9 mouse cellular contexts compared by ENCODE assay signal in the genomic region with DNA sequence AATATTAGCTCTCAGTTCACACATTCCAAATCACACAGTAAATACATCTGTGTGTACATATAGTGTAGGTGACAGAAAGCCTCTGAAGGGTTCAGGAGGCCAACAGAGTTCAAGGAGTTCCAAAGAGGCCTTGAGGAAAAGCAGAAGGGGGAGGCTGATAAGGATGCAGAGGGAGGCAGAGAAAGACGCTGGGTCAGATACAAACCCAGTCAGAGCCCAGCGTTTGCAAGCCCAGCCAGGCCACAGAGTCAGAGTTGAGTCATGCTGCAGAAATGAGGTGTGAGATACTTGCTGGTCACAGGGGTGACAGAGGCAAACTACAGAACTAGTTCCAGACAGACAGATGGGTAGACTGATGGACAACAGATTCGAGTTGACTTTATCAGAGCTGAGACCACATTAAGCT.
DNase-seq lines count a peak whose midpoint lies in the region; ATAC-seq and TF ChIP-seq lines count a peak whose summit lies in the region.
"Had no signal": no experiment of that assay in that cellular context is flagged by ENCODE, and none has a peak within 500 bp of the region (broad histone marks: within the 10 kb centered on the region; RNA-seq: fewer than 3 reads in every experiment).

No protein-coding gene starts in this region.

- TF ChIP-seq CTCF in lung, adult 2 months (IDR thresholded peaks at IDR 0.05; ENCODE audit: insufficient read depth, low read length), result no peak

- no peaks in the 10 kb centered on the region for H3K9me3 ChIP-seq in heart, embryonic 16.5 days (replicated peaks; ENCODE audit: control insufficient read depth, low read length)
- no peaks in the 10 kb centered on the region for H3K9me3 ChIP-seq in kidney, embryonic 16.5 days (ENCODE audit: low read length)
- no peaks in the 10 kb centered on the region for H3K9me3 ChIP-seq in hindbrain, embryonic 16.5 days (ENCODE audit: control insufficient read depth, low read length)
- H3K9me3 ChIP-seq: embryonic facial prominence, embryonic 10.5 days had no signal

- H3K4me3 ChIP-seq in heart, embryonic 16.5 days (ENCODE audit: low read length), result no peak overlapping the region
- no peak overlapping the region for H3K4me3 ChIP-seq in lung, adult 2 months (replicated peaks; ENCODE audit: extremely low read depth, low read depth, low read length)
- H3K4me3 ChIP-seq in kidney, embryonic 16.5 days (ENCODE audit: low read length), result no peak overlapping the region
- no peak overlapping the region for H3K4me3 ChIP-seq in hindbrain, embryonic 16.5 days (ENCODE audit: low read length)
- H3K4me3 ChIP-seq: embryonic facial prominence, embryonic 10.5 days had no signal

- peaks cover 31% of the 10 kb centered on the region for H3K4me1 ChIP-seq in heart, embryonic 16.5 days (ENCODE audit: control insufficient read depth, insufficient read depth, low read length)
- peaks cover 4% of the 10 kb centered on the region for H3K4me1 ChIP-seq in lung, adult 2 months (ENCODE audit: control insufficient read depth, insufficient read depth, low read length)
- no peaks in the 10 kb centered on the region for H3K4me1 ChIP-seq in kidney, embryonic 16.5 days (ENCODE audit: insufficient read depth, low read length)
- no peaks in the 10 kb centered on the region for H3K4me1 ChIP-seq in hindbrain, embryonic 16.5 days (ENCODE audit: control insufficient read depth, insufficient read depth, low read depth, low read length)

- peak overlapping the region; percentile 56 for H3K27ac ChIP-seq in heart, embryonic 16.5 days (ENCODE audit: low read length)
- H3K27ac ChIP-seq in kidney, embryonic 16.5 days (ENCODE audit: low read length), result no peak overlapping the region
- H3K27ac ChIP-seq in hindbrain, embryonic 16.5 days (ENCODE audit: low read depth, low read length), result no peak overlapping the region
- H3K27ac ChIP-seq: embryonic facial prominence, embryonic 10.5 days had no signal

- H3K9ac ChIP-seq in heart, embryonic 16.5 days (ENCODE audit: low read length), result no peak overlapping the region
- H3K9ac ChIP-seq in kidney, embryonic 16.5 days (replicated peaks; ENCODE audit: low read length), result no peak overlapping the region
- H3K9ac ChIP-seq in hindbrain, embryonic 16.5 days (ENCODE audit: low read depth, low read length), result no peak overlapping the region

- WGBS in heart, embryonic 16.5 days, result 10% methylated on average over 3 of the region's 3 CpGs
- WGBS in lung, adult 2 months, result 24% methylated on average over 3 of the region's 3 CpGs
- 42% methylated on average over 3 of the region's 3 CpGs for WGBS in kidney, embryonic 16.5 days
- 62% methylated on average over 3 of the region's 3 CpGs for WGBS in hindbrain, embryonic 16.5 days

- peak; percentile 52 for ATAC-seq in heart, embryonic 16.5 days (replicated peaks; ENCODE audit: extremely low read depth, insufficient read depth, low FRiP score)
- ATAC-seq in kidney, embryonic 16.5 days (ENCODE audit: low FRiP score, low TSS enrichment), result no peak
- ATAC-seq in hindbrain, embryonic 16.5 days, result no peak

- TF ChIP-seq POLR2A in lung, adult 2 months (IDR thresholded peaks at IDR 0.05; ENCODE audit: borderline replicate concordance, extremely low read depth, low read depth, low read length), result no peak

- H3K4me2 ChIP-seq in heart, embryonic 16.5 days (ENCODE audit: low read depth, low read length), result no peak overlapping the region
- H3K4me2 ChIP-seq in kidney, embryonic 16.5 days (replicated peaks; ENCODE audit: low read depth, low read length), result no peak overlapping the region
- H3K4me2 ChIP-seq in hindbrain, embryonic 16.5 days (ENCODE audit: low read length), result no peak overlapping the region

- peak; percentile 11 for DNase-seq in 416B (ENCODE audit: low read depth)
- DNase-seq in NIH3T3 (ENCODE audit: low read depth), result peak; percentile 68
- peak; percentile 42 for DNase-seq in lung, adult 2 months
- no peak for DNase-seq in thymus, postnatal 36 days
- DNase-seq in cerebellum, postnatal 4 days (ENCODE audit: low spot score in 2 of 2), result no peak

- no peaks in the 10 kb centered on the region for H3K36me3 ChIP-seq in heart, embryonic 16.5 days (ENCODE audit: control insufficient read depth, insufficient read depth)
- no peaks in the 10 kb centered on the region for H3K36me3 ChIP-seq in kidney, embryonic 16.5 days (ENCODE audit: insufficient read depth, low read length)
- H3K36me3 ChIP-seq in hindbrain, embryonic 16.5 days (ENCODE audit: control insufficient read depth, insufficient read depth, low read length), result no peaks in the 10 kb centered on the region
- H3K36me3 ChIP-seq: embryonic facial prominence, embryonic 10.5 days had no signal

- H3K27me3 ChIP-seq in heart, embryonic 16.5 days (ENCODE audit: control insufficient read depth, insufficient read depth, low read length), result no peaks in the 10 kb centered on the region
- no peaks in the 10 kb centered on the region for H3K27me3 ChIP-seq in kidney, embryonic 16.5 days (ENCODE audit: insufficient read depth, low read length)
- no peaks in the 10 kb centered on the region for H3K27me3 ChIP-seq in hindbrain, embryonic 16.5 days (replicated peaks; ENCODE audit: control insufficient read depth, insufficient read depth, low read length)

Comparison
In these comparisons a context has a peak if more than half of its experiments do, and no peak if none do; other contexts are left out.
1. DNase-seq: peak in 416B (single experiment), NIH3T3 (single experiment) and lung, adult 2 months (single experiment); none in thymus, postnatal 36 days (0 of 2) and cerebellum, postnatal 4 days (0 of 2).